ENCODE assay signal across 36 mouse cellular contexts in genomic region chr7:71398959-71399756, GRCm38 (mm10). TPM values are rescaled to one million over a fixed set of nuclear protein-coding genes. Genes with fewer than 3 reads are reported as not detected.
A peak's percentile ranks its signal among the peaks of the same experiment; 100 is the strongest.
DNase-seq lines count a peak whose midpoint lies in the region; ATAC-seq and TF ChIP-seq lines count a peak whose summit lies in the region.
"Had no signal": no experiment of that assay in that cellular context is flagged by ENCODE, and none has a peak within 500 bp of the region (broad histone marks: within the 10 kb centered on the region; RNA-seq: fewer than 3 reads in every experiment).

No protein-coding gene starts in this region.

- no peak overlapping the region for H3K4me3 ChIP-seq in lung, embryonic 15.5 days
- no peak overlapping the region for H3K4me3 ChIP-seq in embryonic fibroblast, embryonic 13.5 days (ENCODE audit: insufficient read depth, low read length)
- no peak overlapping the region for H3K4me3 ChIP-seq in kidney, adult 2 months (ENCODE audit: insufficient read depth, low read depth, low read length)
- no peak overlapping the region for H3K4me3 ChIP-seq in kidney, postnatal 0 days (replicated peaks; ENCODE audit: low read depth, low read length)
- H3K4me3 ChIP-seq in midbrain, embryonic 13.5 days (replicated peaks) = no peak overlapping the region
- H3K4me3 ChIP-seq: forebrain, embryonic 12.5 days; heart, embryonic 12.5 days; hindbrain, embryonic 13.5 days; limb, embryonic 10.5 days; limb, embryonic 15.5 days; liver, embryonic 13.5 days; megakaryocyte, embryonic 14.5 days had no signal

- no peaks in the 10 kb centered on the region for H3K27me3 ChIP-seq in lung, embryonic 15.5 days
- no peaks in the 10 kb centered on the region for H3K27me3 ChIP-seq in kidney, adult 2 months (replicated peaks; ENCODE audit: control insufficient read depth, insufficient read depth, low read length)
- no peaks in the 10 kb centered on the region for H3K27me3 ChIP-seq in kidney, postnatal 0 days (ENCODE audit: insufficient read depth, low read length)
- H3K27me3 ChIP-seq in midbrain, embryonic 13.5 days = no peaks in the 10 kb centered on the region; the same call in none of the 2 replicates
- H3K27me3 ChIP-seq: heart, embryonic 12.5 days; hindbrain, embryonic 13.5 days; limb, embryonic 15.5 days; liver, embryonic 13.5 days; megakaryocyte, embryonic 14.5 days had no signal

- no peak overlapping the region for H3K4me2 ChIP-seq in lung, embryonic 15.5 days
- no peak overlapping the region for H3K4me2 ChIP-seq in kidney, postnatal 0 days (ENCODE audit: low read length)
- H3K4me2 ChIP-seq in midbrain, embryonic 13.5 days (replicated peaks) = no peak overlapping the region
- H3K4me2 ChIP-seq: forebrain, embryonic 12.5 days; heart, embryonic 12.5 days; hindbrain, embryonic 13.5 days; limb, embryonic 15.5 days; liver, embryonic 13.5 days had no signal

- peaks cover 17% of the 10 kb centered on the region for H3K4me1 ChIP-seq in lung, embryonic 15.5 days
- H3K4me1 ChIP-seq in embryonic fibroblast, embryonic 13.5 days (ENCODE audit: control insufficient read depth, insufficient read depth, low read length) = no peaks in the 10 kb centered on the region; the same call in 1 of the 2 replicates
- H3K4me1 ChIP-seq in kidney, adult 2 months (ENCODE audit: control insufficient read depth, insufficient read depth, low read length) = no peaks in the 10 kb centered on the region; the same call in 1 of the 2 replicates
- 0 out of 2 replicates have a peak, but pooled peaks cover 3% of the 10 kb centered on the region for H3K4me1 ChIP-seq in kidney, postnatal 0 days (replicated peaks; ENCODE audit: insufficient read depth, low read length)
- no peaks in the 10 kb centered on the region for H3K4me1 ChIP-seq in midbrain, embryonic 13.5 days (replicated peaks)
- H3K4me1 ChIP-seq: forebrain, embryonic 12.5 days; heart, embryonic 12.5 days; hindbrain, embryonic 13.5 days; limb, embryonic 15.5 days; liver, embryonic 13.5 days had no signal

- H3K9me3 ChIP-seq in lung, embryonic 15.5 days = no peaks in the 10 kb centered on the region
- H3K9me3 ChIP-seq in kidney, postnatal 0 days (replicated peaks; ENCODE audit: low read length) = no peaks in the 10 kb centered on the region
- no peaks in the 10 kb centered on the region for H3K9me3 ChIP-seq in midbrain, embryonic 13.5 days
- H3K9me3 ChIP-seq: forebrain, embryonic 12.5 days; heart, embryonic 12.5 days; hindbrain, embryonic 13.5 days; limb, embryonic 10.5 days; limb, embryonic 15.5 days; liver, embryonic 13.5 days; megakaryocyte, embryonic 14.5 days had no signal

- 38% methylated on average over 10 of the region's 10 CpGs for WGBS in lung, embryonic 15.5 days
- 52% methylated on average over 10 of the region's 10 CpGs for WGBS in kidney, adult 2 months
- 17% methylated on average over 10 of the region's 10 CpGs for WGBS in kidney, postnatal 0 days
- 88% methylated on average over 10 of the region's 10 CpGs for WGBS in midbrain, embryonic 13.5 days

- no peak for TF ChIP-seq POLR2A in embryonic fibroblast, embryonic 13.5 days (IDR thresholded peaks at IDR 0.05; ENCODE audit: low read depth, low read length)
- TF ChIP-seq POLR2A in kidney, adult 2 months (IDR thresholded peaks at IDR 0.05; ENCODE audit: low read depth, low read length) = no peak

- DNase-seq in lung, postnatal 14 days = no peak
- DNase-seq in kidney, adult 2 months = peak; percentile 58
- DNase-seq in kidney, postnatal 0 days (ENCODE audit: low spot score) = peak; percentile 97
- DNase-seq: adrenal gland, postnatal 25 days; B cell, adult 2 months; cerebellum, adult 11-12 months; cerebellum, postnatal 10 days; gastrocnemius, postnatal 25 days; heart, adult 18-20 months; heart, postnatal 4 days; layer of hippocampus, adult 9-11 months; liver, embryonic 13.5 days; midbrain, embryonic 14.5 days; retina, postnatal 1 day; right cerebral cortex, postnatal 14 days; thymus, postnatal 14 days had no signal

- no peak overlapping the region for H3K9ac ChIP-seq in lung, embryonic 15.5 days
- H3K9ac ChIP-seq in kidney, postnatal 0 days (ENCODE audit: low read depth, low read length) = no peak overlapping the region
- H3K9ac ChIP-seq in midbrain, embryonic 13.5 days (replicated peaks) = no peak overlapping the region
- H3K9ac ChIP-seq: forebrain, embryonic 12.5 days; heart, embryonic 12.5 days; hindbrain, embryonic 13.5 days; limb, embryonic 15.5 days; liver, embryonic 13.5 days had no signal

- no peak for TF ChIP-seq CTCF in embryonic fibroblast, embryonic 13.5 days (IDR thresholded peaks at IDR 0.05; ENCODE audit: borderline replicate concordance, insufficient read depth, low read length)
- no peak for TF ChIP-seq CTCF in kidney, adult 2 months (conservative IDR thresholded peaks at IDR 0.05; ENCODE audit: insufficient read depth, insufficient read length, low read depth, low read length)
- no peak for TF ChIP-seq CTCF in kidney, postnatal 0 days (IDR thresholded peaks at IDR 0.05; ENCODE audit: low read depth)

- ATAC-seq in lung, embryonic 15.5 days (ENCODE audit: borderline replicate concordance, extremely low read depth, low FRiP score, low TSS enrichment) = peak; percentile 89
- ATAC-seq in kidney, postnatal 0 days (replicated peaks; ENCODE audit: low FRiP score, low read depth) = peak; percentile 93
- no peak for ATAC-seq in megakaryocyte-erythroid progenitor cell, adult 5-6 weeks (replicated peaks; ENCODE audit: low FRiP score, low TSS enrichment, poor library complexity, severe bottlenecking)
- no peak for ATAC-seq in midbrain, embryonic 13.5 days

- no peaks in the 10 kb centered on the region for H3K36me3 ChIP-seq in lung, embryonic 15.5 days
- H3K36me3 ChIP-seq in kidney, adult 2 months (ENCODE audit: control insufficient read depth, insufficient read depth, low read length) = no peaks in the 10 kb centered on the region
- no peaks in the 10 kb centered on the region for H3K36me3 ChIP-seq in kidney, postnatal 0 days (ENCODE audit: insufficient read depth, low read length)
- no peaks in the 10 kb centered on the region for H3K36me3 ChIP-seq in midbrain, embryonic 13.5 days
- H3K36me3 ChIP-seq: forebrain, embryonic 12.5 days; heart, embryonic 12.5 days; hindbrain, embryonic 13.5 days; limb, embryonic 10.5 days; limb, embryonic 15.5 days; liver, embryonic 13.5 days had no signal

- H3K27ac ChIP-seq in lung, embryonic 15.5 days = peak overlapping the region; percentile 83
- H3K27ac ChIP-seq in embryonic fibroblast, embryonic 13.5 days (ENCODE audit: insufficient read depth, low read length) = peak overlapping the region; percentile 65; the same call in 1 of the 2 replicates
- peak overlapping the region; percentile 41 for H3K27ac ChIP-seq in kidney, adult 2 months (ENCODE audit: insufficient read depth, low read depth, low read length)
- H3K27ac ChIP-seq in kidney, postnatal 0 days = peak overlapping the region; percentile 78
- H3K27ac ChIP-seq in midbrain, embryonic 13.5 days = no peak overlapping the region
- H3K27ac ChIP-seq: forebrain, embryonic 12.5 days; hindbrain, embryonic 13.5 days; limb, embryonic 10.5 days; limb, embryonic 15.5 days; liver, embryonic 13.5 days had no signal

RNA-seq across cellular contexts. Expression of gene Gm10295, which starts 47.9 kb away (rescaled TPM):
- polyA plus RNA-seq in lung, embryonic 15.5 days (2015; fragmentation: Nextera tagmentation; extraction: Ambion mirVana) = not detected in 2 replicates
- polyA plus RNA-seq in embryonic fibroblast, embryonic 13.5 days (2011; ENCODE audit: insufficient read length, low read depth, missing spikeins) = not detected in 2 replicates
- not detected in 2 replicates for polyA plus RNA-seq in kidney, adult 2 months (2012; rRNA removed)
- polyA plus RNA-seq in kidney, postnatal 0 days (2015; fragmentation: Nextera tagmentation; extraction: Ambion mirVana) = not detected in 2 replicates
- total RNA-seq in megakaryocyte-erythroid progenitor cell, adult 5-6 weeks (2014; fragmentation: Nextera tagmentation) = not detected in 2 replicates
- total RNA-seq in megakaryocyte-erythroid progenitor cell, adult 5-6 weeks (2017) = not detected in 2 replicates
- polyA plus RNA-seq in midbrain, embryonic 13.5 days (2015; fragmentation: Nextera tagmentation; extraction: Ambion mirVana) = not detected in 2 replicates
- total RNA-seq: adrenal gland, adult 18-20 months; adrenal gland, postnatal 25 days; common myeloid progenitor, adult 5-6 weeks; gastrocnemius, postnatal 25 days; heart, adult 18-20 months; heart, postnatal 4 days; left cerebral cortex, postnatal 10 days; monocyte, adult 5-6 weeks had no signal
- polyA plus RNA-seq: embryonic facial prominence, embryonic 14.5 days; forebrain, embryonic 12.5 days; heart, embryonic 12.5 days; heart, postnatal 0 days; hindbrain, embryonic 13.5 days; limb, embryonic 10.5 days; limb, embryonic 15.5 days; liver, embryonic 13.5 days; midbrain, embryonic 14.5 days; neural tube, embryonic 14.5 days; small intestine, adult 2 months; stomach, embryonic 14.5 days; urinary bladder, adult 2 months had no signal

Comparison
In these comparisons a context has a peak if more than half of its experiments do, and no peak if none do; other contexts are left out.
1. ATAC-seq: peak in lung, embryonic 15.5 days (single experiment) and kidney, postnatal 0 days (single experiment); none in megakaryocyte-erythroid progenitor cell, adult 5-6 weeks (single experiment) and midbrain, embryonic 13.5 days (single experiment).